Mouse (Mus musculus) cerebellum, adult 2 months (tissue): Measurements from ENCODE around the gene Lrrc49.

ENCODE experiments used
- CTCF ChIP-seq: fragments of 200-500 bp; IDR thresholded peaks from 2 replicates; pipeline ENCODE4 v1.5.1; 2011; ENCODE audit warnings: low read depth, mild to moderate bottlenecking, control low read depth, low read length, moderate library complexity, borderline replicate concordance; ENCODE audit not compliant: insufficient read depth
- POLR2A ChIP-seq: fragments of 200-500 bp; IDR thresholded peaks from 2 replicates; pipeline ENCODE4 v1.6.1; 2011; ENCODE audit warnings: low read length, control low read depth, borderline replicate concordance; ENCODE audit not compliant: insufficient read depth

DNA sequence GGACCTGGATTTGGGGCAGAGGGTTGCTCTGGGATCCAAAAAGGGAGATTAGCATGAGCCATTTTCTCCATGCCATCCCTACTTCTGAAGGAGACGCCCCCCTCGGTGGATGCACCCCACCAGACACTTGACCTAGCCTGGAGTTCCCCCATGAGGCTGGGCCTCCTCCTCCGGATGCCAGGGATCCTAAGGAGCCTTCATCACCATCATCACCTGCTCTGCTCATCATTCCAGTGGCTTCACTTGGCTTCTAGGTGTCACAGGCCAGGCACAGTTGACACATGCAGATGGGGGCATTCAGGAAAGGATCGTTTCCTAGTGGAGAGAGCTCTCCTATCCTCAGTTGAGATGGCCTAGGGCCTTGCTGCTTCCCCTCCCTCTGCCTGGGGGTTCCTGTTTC lies 25.7 kb upstream of the Lrrc49 start:
- TF ChIP-seq POLR2A (no peak), CTCF (no peak)
